Mouse (Mus musculus) frontal cortex, postnatal 14 days (tissue): ENCODE measurements around the gene Cog1.

Experiments used
- DNase-seq, 2 experiments: peaks; one replicate each; pipeline ENCODE4 v3.0.0; 2022; ENCODE audit warnings: low spot score in 2 of 2

Cog1 gene

DNA sequence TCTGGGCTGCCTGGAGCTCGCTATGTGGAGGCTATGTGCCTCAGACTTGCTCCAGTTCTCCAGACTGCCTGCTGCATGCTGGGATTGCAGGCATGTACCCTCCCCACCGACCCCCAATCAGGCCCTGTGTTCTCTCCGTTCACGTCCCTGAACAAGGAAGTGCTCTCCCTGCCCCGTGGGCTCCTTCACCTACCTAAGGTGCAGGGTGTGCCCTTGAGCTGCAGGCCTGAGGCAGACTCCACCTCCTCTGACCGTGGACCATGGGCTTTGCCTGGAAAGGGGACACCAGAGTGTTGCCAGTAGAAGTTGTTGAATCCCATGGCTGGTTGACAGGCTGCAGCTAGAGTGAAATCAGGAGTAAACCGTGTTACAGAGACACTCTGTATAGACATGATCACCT, 50.7 kb downstream of the Cog1 start:
- DNase-seq = no peak

DNA sequence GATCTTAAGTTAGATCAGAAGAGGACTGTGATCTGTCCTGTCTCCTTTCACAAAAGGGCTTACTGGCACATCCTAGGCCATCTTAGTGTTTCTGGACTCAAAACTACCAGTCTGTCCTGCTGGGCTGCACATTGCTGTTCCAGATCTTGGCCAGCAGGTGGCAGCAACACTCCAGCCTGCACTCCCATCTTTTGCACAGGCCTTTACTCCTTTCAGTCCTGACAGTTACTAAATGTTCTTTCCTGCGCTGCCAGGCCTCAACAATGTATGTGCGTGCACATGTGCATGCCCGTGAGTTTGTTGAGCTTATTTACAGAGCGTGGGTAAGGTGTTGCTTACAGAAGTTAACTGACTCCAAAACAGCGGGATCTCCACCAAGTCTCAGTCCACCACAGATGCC, 54.8 kb downstream of the Cog1 start:
- peak; percentile 62 to 81 for DNase-seq

DNA sequence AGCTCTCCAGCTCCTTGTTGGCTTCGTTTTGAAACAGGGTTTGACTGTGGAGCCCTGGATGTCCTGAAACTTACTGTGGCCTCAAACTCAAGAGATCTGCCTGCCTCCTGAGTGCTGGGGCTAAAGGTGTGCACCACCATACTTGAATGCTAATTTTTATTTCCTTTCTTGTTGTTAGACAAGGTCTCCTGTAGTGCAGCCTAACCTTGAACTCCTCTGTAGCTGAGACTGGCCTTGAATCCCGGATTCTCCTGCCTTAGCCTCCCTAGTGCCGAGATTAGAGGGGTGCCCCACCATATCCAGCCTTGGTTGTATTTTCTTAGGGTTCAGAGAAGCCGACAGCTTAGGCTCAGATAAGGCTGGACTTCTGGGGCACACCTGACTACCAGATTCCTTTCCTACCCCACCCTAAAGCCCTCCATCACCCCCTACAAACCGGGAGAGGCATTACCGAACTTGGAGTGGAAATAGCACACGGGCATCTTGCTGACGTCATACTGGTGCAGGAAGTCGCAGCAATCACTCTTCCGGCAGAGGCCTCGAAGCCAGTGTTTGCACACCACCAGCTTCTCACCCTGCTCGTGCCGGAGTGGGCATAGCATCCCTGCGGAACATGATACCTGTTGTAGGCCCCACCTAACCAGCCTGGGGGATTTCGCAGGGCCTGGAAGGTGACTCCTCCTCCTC, 57.1 kb downstream of the Cog1 start:
- no peak for DNase-seq

DNA sequence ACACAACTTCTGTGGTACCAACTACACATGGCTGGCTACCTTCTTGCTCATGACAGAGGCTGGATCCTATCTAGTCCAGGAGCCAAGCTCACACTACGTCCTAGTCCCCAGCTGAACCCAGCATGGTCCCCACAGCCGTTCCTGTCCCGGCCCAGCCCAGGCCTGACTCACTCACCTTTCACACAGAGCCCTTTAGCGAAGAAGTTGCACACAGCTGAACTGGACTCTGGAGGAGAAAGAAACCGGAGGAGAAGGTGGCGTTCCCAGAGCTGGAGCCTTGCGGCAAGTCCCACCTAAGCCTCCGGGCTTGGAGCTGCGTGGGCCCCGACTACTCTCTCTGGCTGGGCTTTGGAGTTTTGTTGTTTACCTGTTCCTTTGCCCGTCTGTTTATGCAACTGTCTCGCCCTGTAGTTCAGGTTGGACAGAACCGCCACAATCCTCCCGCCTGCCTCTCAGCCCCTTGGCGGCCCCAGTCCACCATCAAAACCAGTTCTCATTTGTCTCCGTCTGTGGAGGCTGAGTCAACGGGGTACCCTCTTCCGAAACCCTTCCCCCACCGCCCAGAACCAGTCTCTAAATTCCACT, 59.8 kb downstream of the Cog1 start:
- DNase-seq = no peak

DNA sequence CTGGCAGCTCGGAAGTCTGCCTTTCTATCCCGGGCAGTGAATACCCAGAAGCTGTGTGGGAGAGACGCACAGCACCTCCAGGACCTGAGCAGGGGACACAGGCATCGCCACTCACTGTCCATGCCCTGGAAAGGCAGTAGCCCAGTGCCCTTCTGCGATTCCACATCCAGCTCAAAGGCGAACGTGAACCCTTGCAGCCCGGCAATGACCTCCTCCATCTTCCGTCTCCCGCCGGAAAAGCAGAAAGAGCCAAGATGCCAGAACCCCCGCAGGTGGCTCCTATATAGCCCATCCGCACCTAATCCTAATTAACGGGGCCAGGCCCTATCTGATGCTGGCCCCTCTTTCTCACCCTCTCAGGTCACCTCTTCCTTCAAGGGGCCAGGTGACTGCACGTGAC, 60.3 kb downstream of the Cog1 start:
- DNase-seq = no peak

DNA sequence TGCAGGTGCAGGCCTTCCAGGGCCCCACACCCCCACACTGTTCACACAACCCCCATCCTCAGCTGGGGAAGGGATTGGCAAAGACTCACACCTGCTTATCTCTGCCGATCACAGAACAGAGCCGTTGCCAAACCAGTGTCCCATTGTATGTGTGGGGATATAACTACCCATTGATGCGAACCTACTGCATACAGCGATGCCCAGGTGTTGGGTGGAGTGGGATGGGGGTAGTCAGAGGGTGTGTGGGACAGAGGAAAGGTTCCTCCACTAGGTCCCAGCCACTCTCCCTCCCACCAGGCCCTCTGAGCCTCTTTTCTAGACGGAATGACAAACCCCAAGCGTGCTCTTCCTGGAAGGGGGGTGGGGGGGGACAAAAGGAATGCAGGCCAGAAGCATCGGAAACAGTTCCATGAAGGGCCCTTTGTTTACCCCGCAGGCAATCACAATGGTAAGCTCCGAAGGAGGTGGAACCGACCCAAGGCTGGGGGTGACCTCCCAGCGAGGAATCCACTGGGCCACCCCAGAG, 60.8 kb downstream of the Cog1 start, which contains the start of gene Cpsf4l:
Gene Cpsf4l, minus strand, starts transcription at position 287 of the 526 bp plus-strand sequence.
- DNase-seq = no peak

DNA sequence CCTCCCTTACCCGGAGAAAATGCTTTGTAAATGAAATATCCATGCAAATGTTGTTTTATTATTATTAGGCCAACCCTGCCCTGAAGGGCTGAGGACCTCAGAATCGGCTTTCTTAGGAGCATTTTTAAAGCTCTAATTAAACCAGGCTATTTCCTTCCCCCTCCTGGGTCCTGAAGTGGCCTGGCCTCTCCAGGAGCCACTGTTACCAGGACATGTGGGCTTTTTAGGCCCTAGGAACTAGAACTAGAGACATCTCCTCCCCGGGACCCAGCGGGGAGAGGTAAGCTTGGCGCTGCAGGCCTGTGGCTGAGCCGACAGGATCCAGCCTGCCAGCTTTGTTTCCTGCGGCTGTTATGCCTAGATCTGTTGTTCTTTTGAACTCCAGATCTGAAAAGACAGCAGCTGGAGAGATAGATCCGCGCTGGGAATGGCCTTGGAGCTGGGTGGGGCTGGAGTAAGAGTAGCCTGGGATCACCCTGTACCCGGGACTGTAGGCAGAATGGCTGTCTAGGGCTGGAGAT, 61.3 kb downstream of the Cog1 start:
- no peak for DNase-seq

DNA sequence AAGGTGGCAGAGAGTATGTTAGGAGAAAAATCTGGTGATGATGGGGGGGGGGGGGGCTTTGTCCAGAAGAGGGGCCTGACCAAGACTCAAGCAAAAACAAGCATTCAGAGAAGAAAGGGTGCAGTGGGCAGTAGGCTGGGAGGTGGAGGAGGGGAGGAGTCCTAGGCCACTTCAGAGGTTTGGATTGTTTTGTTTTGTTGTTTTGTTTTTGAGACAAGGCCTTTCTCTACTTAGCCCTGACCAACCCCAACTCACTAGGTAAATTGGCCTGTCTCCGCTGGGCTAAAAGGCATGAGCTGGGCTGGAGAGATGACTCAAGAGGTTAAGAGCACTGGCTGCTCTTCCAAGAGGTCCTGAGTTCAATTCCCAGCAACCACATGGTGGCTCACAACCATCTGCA, 62.1 kb downstream of the Cog1 start:
- DNase-seq = no peak

DNA sequence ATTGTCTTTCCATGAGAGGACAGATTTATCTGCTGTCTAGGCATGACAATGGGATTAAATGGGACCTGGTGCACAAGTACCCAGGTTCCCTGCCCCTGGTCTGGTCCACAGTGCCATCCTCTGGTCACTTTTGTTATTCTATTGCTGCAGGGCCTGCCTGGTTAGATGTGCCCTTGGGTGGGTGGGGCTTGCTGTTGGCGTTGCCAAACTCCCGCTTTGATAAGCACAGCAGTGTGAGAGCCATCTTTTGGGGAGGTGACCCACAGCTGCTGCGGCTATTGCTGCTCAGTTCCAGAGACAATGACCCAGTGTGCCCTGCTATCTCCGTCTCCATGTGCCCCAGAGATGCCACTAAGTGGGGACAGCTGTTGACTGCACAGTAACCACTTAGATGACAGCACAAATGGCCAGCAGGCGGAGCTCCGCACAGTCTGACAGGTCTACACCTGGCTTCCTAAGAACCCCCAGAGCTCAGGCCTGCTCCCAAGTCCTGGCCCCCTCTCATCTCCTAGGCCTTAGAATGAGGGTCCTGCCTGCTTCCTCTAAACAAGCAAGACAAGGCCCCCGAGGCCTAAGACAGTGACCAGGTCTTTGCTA, 66.2 kb downstream of the Cog1 start:
- no peak for DNase-seq

DNA sequence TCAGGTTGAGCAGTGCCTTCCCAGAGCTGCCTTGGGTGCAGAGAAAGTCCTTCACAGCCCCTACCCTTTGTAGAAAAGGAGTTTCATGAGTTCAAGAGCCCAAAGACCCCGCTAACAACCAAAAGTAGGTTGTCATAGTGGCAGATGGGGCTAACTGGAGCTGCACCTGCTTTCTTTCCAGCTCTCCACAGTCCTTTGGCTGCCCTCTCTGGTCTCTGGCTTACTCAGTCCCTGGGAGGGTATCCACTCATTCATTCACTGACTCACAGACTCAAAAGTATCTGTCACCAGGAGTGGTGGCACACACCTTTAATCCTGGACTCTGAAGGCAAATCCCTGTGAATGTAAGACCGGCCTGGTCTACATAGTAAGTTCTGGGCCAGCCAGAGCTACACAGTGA, 67.2 kb downstream of the Cog1 start:
- no peak for DNase-seq
